Mouse (Mus musculus): ENCODE data around the gene Vps4a.

- TF ChIP-seq CTCF (IDR thresholded peaks at IDR 0.05): no peak
- TF ChIP-seq EP300 (IDR thresholded peaks at IDR 0.05): no peak
These were observed 34.8 kb downstream of the Vps4a start, which contains the start of gene Tmed6 for GRCm38 (mm10) chr8:107065511-107066496.

Measured in lung, postnatal 0 days (tissue).